Mouse (Mus musculus): ENCODE data around the gene Homer2.

Gene Homer2

DNA sequence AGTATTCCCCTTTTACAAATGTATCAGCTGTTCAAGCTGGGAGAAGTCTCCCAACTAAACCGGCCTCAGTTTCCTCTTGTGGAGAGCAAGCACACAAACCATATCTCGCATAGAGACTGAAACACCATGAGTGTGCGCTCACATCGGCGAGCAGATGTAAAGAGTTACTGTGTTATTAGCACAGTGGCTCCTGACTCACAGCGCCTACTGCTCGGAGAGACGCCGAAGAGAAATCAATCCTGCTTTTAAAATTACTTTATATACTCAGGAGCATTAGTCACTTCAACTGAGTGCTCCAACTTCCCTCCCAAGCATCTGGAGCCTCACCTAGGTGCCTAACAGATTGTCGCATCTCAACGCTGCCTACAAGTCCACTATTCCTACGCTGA is 1.3 kb downstream of the Homer2 start:
- in situ Hi-C loops (cut with MboI, MseI), result loop anchor here in 1 of 2 experiments (10.0 kb wide), 1 partner anchor 61 kb away; no protein-coding TSS in a partner anchor

DNA sequence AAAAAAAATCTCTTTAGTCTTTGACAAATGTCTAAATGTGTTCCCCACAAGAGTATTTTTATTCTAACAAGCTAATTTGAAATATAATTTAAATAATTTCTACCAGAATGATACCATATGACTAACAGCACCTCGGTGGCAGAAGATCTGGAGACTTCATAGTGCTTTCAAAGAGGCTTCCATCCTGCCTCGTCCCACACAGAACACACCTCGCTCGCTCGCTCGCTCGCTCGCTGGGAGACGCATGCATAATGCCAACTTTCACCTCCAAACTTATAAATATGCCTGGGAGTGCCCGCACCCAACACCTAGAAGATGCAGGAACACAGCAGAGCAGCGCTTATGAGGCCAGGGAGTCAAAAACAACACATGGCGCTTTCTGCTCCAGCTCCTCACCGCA is 9.0 kb downstream of the Homer2 start:
- in situ Hi-C loops (cut with MboI, MseI), result no loop called here

DNA sequence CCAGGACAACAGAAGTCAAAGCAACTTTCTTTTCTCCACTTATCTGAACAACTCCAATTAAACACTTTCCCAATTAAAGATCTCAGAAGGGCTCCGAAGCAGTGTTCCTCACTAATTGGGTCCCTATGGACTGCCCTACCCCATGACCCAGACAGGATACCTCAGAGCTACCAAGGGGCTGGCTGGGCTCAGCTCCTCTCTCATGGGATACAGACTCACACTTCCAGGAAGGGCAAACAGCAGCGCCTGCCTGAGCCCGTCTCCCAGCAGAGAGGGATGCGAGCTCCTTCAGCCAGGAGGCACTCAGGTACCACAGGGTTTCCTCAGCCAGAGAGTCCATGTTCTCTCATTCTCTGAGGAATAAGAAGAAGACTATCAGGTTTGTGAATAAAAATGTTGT is 9.4 kb downstream of the Homer2 start:
- in situ Hi-C loops (cut with MboI, MseI), result no loop called here

DNA sequence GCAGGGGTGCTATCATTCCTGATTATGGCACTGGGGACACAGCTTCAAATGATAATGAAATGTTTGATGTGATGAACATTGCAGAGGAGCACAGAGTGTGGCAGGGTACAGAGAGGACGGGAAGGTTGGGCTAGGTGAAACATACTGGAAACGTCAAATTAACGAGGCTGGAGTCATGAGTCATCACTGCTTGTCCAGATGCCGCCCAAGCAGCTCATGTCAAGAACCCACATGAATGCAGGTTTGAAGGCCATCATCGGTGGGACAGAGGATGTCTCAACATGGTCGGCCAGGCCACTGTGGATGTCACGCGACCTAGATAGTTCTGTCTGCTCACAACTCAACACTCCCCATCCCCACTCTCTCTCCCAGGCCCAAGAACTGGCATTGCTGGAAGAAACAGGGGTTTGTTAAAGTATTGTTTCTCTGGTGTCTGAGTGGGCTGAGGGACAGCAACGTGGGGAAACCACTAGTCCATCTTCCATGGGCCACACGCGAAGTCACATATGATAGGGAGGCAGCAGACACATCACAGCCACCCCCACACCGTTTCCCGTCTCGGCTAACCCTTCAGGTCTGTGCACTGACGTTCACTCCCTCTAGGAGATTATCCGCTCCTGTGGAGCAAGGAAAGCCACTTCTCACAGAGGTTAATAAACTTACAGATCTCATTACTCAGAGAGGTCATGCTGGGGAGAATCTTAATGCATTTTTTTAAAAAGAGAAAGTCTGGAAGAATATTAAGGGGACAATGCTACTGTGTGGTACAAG is 11.4 kb downstream of the Homer2 start:
- in situ Hi-C loops (cut with MboI, MseI), result no loop called here

DNA sequence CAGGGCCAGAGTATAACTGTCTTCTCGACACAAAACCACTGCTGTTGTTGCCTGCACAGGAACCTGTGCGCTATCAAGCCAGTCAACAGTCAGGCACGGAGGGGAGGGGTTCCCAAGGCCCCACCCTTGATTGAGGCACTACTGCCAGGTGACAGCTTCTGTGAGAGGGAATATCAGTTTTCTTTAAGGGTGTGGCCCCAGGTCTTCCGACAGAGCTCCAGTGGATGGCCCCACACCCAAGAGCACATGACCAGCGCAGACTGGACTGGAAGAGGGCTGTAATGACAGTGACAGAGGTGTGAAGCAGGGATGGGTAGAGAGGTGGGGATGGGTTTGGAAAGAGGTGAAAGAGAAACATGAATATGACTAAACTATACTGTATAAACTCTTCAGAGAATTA is 16.3 kb downstream of the Homer2 start:
- in situ Hi-C loops (cut with MboI, MseI), result no loop called here

DNA sequence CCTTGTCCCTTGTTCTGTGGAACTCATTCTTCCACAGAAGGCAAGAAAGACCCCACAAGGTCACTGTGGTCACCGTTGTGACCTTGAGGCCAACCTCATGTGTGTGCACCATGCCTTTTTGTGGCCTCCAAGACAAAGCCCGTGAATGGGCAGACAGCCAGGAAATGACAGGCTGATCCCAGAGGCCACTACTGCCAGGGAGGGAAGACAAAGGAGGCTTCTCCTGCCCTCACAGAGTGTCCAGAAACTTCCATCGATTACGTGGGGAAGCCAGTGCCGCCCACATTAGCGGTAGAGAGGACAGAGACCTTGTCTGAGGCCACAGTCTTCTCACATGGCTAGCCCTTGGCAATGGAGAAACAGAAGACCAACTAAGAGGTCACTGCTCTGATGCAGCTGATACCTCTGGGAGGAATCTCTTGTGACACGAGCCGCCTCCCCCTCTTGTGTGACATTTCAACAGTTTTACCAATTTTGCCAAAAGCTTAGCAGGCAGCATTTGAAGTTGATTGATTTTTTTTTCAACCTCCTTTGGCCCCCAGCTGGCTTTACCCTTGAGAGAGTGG is 18.1 kb downstream of the Homer2 start:
- in situ Hi-C loops (cut with MboI, MseI), result no loop called here

DNA sequence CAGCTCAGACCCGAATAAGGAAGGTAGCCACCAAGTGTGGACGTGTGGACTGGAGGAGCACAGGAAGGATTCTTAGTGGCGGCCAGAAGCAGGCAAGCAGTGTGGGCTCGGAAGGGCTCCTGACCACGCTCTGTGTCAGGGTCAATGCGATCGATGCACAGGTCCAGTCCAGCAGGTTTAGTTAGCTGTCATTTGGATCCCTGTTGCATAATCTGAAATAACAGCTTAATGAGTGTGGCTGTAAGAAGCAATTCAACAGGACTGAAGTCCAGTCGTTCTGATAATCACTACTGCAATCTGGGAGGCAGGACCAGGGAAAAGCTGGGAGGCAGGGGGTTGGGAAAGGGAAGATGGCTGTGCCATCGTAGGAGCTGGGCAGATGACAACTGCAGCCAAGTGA is 18.9 kb downstream of the Homer2 start:
- in situ Hi-C loops (cut with MboI, MseI), result no loop called here

DNA sequence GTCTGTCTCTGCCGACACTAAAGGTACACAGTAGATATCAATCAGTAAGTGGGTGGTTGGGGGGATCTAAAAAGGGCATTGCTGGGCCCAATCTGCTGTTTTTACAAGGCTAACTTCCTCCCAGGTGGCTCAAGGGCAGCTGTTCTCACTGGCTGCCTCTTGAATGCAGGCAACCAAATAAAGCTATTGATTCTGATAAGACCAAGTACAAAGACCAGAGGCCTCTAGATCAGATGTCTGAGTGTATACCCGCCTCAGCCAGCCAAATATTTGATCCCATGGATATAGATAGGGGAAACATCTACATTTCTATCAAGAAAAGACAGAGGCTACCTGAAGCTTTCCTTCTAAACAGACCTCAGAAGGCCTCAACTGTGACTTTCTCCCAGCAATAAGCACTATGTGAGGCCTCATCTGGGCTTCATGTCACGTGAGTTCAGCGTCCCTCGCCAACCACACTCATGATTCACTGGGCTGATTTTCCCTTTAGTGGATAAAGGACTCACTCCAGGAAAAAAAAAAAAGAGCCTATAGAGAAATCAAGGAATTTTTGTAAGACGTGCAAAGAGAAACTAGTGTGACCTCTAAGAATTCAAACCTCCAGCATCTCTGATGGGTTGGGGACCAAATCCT is 19.5 kb downstream of the Homer2 start:
- in situ Hi-C loops (cut with MboI, MseI), result no loop called here

DNA sequence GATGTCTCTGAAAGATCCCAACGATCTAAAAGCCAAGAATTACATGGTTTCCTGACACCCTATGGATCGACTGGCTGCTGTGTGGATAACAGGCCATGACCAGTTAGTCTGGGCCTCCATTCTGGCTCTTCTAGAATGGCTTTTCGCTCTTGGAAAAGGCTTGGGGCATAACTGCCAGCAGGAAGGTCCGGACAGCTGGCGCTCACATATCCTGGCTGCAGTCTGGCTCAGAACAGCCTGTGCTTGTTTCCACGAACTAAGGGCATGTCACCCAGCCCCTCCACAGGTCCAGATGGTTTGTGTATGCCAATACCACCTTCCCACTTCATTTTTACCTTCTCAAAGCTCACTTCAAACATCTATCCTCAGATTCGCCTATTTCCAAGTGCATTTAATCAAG is 22.0 kb downstream of the Homer2 start:
- in situ Hi-C loops (cut with MboI, MseI), result no loop called here

DNA sequence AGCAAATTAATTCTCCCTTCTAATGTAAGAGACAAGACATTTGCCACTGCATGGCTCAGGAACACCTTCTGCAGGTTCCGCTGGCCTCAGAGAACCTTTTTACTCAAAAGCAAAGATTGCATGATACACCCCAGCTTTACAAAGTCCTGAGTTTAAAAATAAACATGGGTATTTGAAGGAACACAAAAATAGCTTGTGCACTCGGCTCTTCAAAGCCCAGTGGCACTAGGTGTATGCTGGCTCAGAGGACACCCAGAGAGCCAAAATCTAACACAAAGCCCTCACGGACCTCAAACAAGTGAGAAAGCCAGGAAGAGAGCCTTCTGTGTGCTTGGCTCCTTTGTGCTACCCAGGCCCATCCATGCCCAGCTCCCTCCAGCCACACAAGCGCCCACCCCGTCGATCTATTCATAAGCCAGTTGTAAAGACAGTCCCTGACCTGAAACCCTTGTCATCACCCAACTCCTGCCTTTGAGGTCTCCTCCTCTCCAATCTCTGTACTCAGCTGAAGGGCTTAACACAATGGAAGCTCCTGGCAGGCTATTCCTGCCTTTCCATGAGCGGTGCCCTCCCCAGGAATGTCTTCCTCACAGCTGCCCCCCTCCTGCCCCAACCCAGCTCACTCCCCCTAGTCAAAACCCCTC is 23.4 kb downstream of the Homer2 start:
- in situ Hi-C loops (cut with MboI, MseI), result no loop called here

DNA sequence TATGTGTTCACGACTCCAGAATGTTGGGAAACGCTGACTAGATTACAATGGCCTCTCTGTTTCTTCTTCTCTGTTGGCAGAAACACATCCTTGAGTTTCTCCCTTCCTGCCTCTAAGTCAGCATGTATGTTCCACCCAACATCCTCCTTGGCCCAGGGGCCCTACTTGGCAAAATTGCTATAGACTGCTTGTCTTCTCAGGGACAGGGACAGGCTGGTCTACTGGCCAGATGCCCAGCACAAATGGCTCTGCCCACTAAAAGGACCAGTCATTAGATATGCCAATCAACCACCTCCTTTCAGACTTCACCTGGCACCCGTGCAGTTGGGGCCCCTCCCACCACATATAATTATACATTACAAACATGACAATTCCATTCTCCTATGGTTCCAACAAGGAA is 25.9 kb downstream of the Homer2 start:
- in situ Hi-C loops (cut with MboI, MseI), result no loop called here

DNA sequence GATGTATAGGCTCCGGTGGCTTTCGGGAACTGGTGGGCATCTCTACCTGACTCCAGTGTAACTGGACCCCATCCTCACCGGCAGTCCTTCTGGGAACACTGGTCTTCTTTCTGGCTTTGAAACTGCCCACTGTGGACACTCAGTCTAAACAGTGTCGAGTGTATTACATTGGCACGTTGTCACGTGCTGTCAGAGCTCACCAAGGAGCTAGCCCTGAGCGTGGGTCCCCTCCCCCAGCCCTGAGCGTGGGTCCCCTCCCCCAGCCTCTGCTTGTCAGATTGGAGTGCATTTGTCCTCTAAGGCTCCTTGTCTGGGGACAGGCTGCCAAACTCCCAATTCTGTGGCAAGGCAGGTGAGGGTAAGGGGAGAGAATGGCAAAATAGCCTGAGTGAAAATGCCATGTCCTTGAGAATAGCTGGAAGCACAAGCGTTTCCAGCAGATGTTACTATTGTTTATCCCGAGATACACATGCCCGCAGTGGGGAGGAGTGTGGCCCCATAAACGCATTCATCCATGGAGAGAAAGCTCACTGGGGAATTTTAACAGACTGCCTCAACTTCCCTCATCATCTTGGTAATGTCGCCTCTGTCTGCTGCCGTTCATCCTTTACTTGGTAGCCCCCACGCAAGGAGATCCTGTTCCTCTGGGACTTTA is 33.8 kb downstream of the Homer2 start:
- in situ Hi-C loops (cut with MboI, MseI), result no loop called here

DNA sequence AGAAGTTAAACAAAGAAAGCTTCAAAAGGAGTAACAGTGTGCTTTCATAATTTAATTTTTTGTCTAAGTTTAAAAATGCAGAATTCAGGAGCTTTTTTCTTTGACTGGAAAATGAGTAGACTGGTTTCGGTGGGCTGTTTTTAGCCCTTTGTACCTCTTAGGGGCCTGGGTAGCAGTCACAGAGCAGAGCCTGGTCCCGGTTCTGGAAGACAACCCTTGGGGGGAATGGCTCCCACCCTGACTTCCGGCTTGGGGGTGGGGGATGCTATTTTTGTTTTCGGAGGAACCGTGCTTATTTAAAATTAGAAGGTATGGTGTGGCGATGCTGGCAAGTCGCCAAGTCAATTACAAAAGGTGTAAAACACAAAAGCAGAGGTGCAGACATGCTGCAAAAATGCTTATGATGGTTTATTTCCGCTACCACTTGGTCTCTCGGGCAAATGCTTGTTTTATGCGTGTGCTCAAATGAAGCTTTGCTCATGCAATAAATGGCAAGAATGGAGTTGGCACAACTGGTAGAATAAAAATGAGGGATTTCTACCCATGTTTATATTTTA is 34.5 kb downstream of the Homer2 start:
- in situ Hi-C loops (cut with MboI, MseI), result no loop called here

DNA sequence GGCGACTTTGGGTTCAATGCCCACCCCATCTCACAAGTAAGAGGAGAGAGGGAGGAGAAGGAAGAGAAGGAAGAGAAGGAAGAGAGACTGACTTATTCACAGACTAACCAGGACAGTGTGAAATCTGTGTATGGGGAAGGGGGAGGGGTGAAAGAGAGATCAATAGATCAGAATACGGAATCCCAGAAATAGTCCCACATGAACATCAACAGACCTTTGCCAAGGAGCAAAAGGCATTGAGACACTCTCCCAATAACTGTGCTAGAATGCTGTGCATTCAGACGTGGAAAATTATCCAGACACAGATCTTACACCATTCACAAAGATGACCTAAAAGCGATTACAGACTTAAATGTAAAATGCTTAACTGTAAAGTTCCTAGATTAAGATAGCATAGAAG is 40.2 kb downstream of the Homer2 start:
- in situ Hi-C loops (cut with MboI, MseI), result loop anchor here in 1 of 2 experiments (10.0 kb wide), 1 partner anchor 528 kb away; no protein-coding TSS in a partner anchor

DNA sequence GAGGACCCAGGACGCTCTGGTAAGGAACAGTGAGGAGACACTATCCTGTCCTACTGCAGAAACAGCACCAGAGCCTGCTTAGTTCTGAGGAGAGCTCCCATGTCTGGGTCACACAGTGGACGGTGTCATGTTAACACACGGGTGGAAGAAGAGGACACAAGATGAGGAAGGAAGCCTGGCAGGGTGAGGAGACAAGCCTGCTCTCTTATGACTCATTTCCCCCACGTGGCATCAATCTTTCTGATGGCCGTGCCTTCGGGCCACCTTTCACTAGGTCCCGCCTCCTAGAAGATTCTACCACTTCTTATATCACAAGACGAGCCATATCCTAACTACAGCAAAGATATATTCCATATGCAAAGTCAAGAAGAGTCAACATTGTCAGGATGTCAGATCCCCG is 40.7 kb downstream of the Homer2 start:
- in situ Hi-C loops (cut with MboI, MseI), result loop anchor here in 1 of 2 experiments (10.0 kb wide), 1 partner anchor 528 kb away; no protein-coding TSS in a partner anchor

DNA sequence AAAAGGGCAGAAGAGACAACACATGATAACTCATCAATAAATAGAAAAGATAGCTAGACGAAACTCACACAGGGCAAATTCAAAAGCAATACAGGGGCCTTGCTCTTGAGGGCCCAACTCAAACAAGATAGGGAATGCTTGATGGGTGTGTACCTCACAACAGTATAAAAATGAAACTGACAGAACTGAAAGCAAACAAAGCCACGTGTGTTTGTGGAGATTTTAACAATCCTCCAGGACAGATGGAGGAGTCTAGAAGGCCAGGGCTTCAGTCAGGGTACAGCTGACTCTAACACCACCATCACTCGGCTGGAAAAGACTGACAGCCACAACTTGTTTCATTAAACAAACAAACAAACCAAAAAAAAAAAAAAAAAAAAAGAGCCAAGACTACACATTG is 44.3 kb downstream of the Homer2 start:
- in situ Hi-C loops (cut with MboI, MseI), result loop anchor here in 1 of 2 experiments (10.0 kb wide), 1 partner anchor 532 kb away; no protein-coding TSS in a partner anchor

DNA sequence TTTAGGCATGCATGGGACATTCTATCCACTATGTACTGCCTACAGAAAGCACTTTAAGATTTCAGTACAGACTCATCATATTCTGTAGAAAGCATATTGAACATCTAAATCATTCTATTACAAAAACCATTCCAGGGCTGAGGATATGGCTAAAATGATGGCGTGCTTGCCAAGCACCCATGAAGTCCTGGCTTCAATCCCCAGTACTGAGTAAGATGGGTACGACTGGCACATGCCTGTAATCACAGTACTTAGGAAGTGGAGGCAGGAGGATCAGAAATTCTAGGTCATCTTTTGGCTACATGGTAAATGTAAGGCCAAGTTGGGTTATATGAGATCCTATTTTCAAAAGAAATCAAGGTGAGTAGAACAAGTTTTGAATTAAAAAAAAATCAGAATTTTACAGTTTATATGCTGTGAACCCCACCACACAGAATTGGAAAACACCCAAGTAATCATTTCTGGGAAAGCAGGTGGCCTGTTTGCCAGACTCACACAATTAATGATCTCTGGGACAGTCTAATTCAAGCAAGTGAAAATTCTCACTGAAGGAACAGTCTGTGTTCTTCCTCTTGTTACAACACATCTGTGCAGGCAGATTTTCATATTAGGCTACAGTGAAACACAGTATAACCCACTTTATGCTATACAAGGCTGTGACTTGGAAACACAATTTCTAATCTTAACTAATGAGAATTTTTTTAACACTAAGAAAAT is 49.5 kb downstream of the Homer2 start:
- in situ Hi-C loops (cut with MboI, MseI), result no loop called here

DNA sequence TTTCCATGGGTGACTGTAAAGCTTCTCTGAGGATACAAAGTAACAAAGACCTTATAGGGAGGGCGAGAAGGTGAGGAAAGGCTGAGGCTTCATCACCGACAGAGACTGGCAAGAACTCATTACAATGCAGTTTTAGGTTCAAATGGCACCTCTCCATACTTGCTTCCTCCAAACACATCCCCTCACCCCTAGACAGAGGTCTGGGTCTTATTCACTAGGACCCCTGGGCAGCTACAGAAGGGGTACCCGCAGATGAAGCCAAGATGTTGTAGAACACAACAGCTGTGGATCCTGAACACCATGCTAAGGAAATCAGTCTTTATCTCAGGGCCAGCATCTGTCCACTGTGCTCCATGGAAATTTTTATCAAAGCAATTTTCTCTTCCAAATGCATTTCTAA is 50.3 kb downstream of the Homer2 start:
- in situ Hi-C loops (cut with MboI, MseI), result no loop called here

DNA sequence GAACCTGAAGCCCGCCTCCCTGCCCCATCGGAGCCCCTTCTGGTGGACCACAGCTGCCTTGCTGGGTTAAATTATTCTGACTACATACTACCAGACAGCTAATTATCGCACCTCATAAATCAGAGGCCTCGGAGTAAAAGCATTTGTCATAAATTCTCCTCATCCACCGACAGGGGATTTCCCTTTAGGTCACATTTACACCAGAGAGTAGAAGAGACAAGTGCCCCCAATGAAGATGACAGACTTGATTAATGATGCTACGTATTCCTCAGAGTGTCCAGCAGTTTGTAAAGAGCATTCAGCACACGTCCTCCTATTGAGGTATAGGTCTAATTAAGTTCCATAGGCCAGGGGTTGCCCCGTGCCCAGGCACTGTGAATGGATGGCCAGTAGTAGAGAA is 50.7 kb downstream of the Homer2 start:
- in situ Hi-C loops (cut with MboI, MseI), result no loop called here

DNA sequence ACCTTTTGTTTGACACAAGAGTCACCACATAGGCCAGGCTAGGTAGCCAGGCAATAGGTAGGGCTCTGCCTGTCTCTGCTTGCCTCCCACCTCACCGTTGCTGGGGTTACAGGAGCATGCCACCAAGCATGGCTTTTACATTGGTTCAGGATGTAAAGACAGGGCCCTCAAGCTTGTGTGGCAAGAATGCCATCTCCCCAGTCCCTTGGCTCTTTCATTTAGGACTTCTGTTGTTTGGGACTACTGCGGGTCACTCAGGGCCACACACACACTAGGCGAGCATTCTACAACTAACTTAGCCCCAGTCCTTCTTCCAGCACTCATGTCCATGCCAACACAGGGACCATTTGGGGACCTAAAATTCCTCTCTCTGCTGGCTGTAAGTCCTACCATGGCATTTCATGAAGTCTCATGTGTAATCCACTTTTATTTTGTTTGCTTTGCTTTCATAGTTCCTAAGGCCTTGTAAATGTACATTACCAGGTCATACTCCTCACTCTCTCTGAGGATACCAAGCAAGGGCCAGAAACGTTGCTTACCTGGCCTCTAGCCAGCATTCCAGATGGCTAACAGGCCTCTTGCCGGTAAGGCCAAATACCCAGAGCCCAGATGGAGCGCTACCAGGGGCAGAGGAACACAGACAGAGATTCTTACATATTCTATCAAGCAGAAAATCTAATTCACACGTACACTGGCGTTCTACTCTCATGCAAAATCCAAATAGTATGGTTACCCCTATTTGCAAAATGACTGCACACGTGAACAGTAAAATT is 52.2 kb downstream of the Homer2 start:
- in situ Hi-C loops (cut with MboI, MseI), result no loop called here

Data from T-helper 17 cell (primary cell).